Mouse (Mus musculus) inflammation-experienced regulatory T-cells, adult 6 months (primary cell): ENCODE measurements around the gene Upk2. TPM values are rescaled to one million over a fixed set of nuclear protein-coding genes. Genes with fewer than 3 reads are reported as not detected.
A peak's percentile ranks its signal among the peaks of the same experiment; 100 is the strongest.

Source experiments
- ATAC-seq: one replicate; pipeline ENCODE4 v1.8.0; 2017
- polyA plus RNA-seq, 3 experiments: library from polyadenylated mRNA; unstranded; fragments of 100-300 nt; shearing (Covaris generic); gene quantifications; one replicate each; pipeline ENCODE4 v1.2.1; 2017

Upk2 gene
- polyA plus RNA-seq, 3 experiments from 2014 or later: not detected

- peak; percentile 94 for ATAC-seq
Observed at GRCm38 (mm10) chr9:44406906-44407751, 47.6 kb downstream of the Upk2 start, which contains the start of the genes Rps25 and Trappc4. Rps25 (plus strand) TSS chr9:44407139. Trappc4 (minus strand) TSS chr9:44407600.

- ATAC-seq: no peak
Observed at GRCm38 (mm10) chr9:44405011-44405410, 49.8 kb downstream of the Upk2 start.

Other genes with a start within 250 kb of the Upk2 start
- 10 to 100 TPM; 17.9 to 31.2 (median 19.8) TPM for gene Cbl, start 220.9 kb downstream of the Upk2 start, polyA plus RNA-seq
- gene Ccdc153, start 214.3 kb downstream of the Upk2 start, polyA plus RNA-seq: not detected
- gene Pdzd3, start 203.5 kb downstream of the Upk2 start, polyA plus RNA-seq: under 1 TPM in 1 of 3 experiments, not detected in 2; 0.15 TPM
- 10 to 100 TPM in 1 of 3 experiments, 1 to 10 TPM in 2; 3.3 to 10.7 (median 4.1) TPM for gene Nlrx1, start 186.4 kb downstream of the Upk2 start, polyA plus RNA-seq
- gene Abcg4, start 166.4 kb downstream of the Upk2 start, polyA plus RNA-seq: not detected
- gene Hinfp, start 149.3 kb downstream of the Upk2 start, polyA plus RNA-seq: 10 to 100 TPM; 16.2 to 24.6 (median 18.9) TPM
- 1 to 10 TPM; 1.7 to 3.1 (median 2.8) TPM for gene C2cd2l, start 134.7 kb downstream of the Upk2 start, polyA plus RNA-seq
- 10 to 100 TPM; 11.1 to 17.6 (median 13.1) TPM for gene Dpagt1, start 129.0 kb downstream of the Upk2 start, polyA plus RNA-seq
- gene H2afx, start 120.3 kb downstream of the Upk2 start, polyA plus RNA-seq: 10 to 100 TPM; 14.3 to 61.7 (median 16.1) TPM
- 10 to 100 TPM; 24.7 to 35.8 (median 25.4) TPM for gene Hmbs, start 110.7 kb downstream of the Upk2 start, polyA plus RNA-seq
- 10 to 100 TPM; 28.7 to 54.8 (median 49.8) TPM for gene Vps11, start 93.3 kb downstream of the Upk2 start, polyA plus RNA-seq
- 10 to 100 TPM; 14.0 to 21.4 (median 18.2) TPM for gene Hyou1, start 75.5 kb downstream of the Upk2 start, polyA plus RNA-seq
- gene Slc37a4, start 58.1 kb downstream of the Upk2 start, polyA plus RNA-seq: 10 to 100 TPM; 13.6 to 24.2 (median 18.2) TPM
- 1,000 to 10,000 TPM; 2,506 to 3,849 (median 3,609) TPM for gene Rps25, start 47.8 kb downstream of the Upk2 start, polyA plus RNA-seq
- 100 to 1,000 TPM; 128 to 165 (median 154) TPM for gene Trappc4, start 47.4 kb downstream of the Upk2 start, polyA plus RNA-seq
- 10 to 100 TPM; 13.6 to 35.6 (median 25.7) TPM for gene Ccdc84, start 36.4 kb downstream of the Upk2 start, polyA plus RNA-seq
- under 1 TPM in 2 of 3 experiments, not detected in 1; 0.17 to 0.72 TPM for gene Foxr1, start 13.8 kb downstream of the Upk2 start, polyA plus RNA-seq
- gene Bcl9l, start 27.8 kb upstream of the Upk2 start, polyA plus RNA-seq: 10 to 100 TPM; 11.1 to 12.4 (median 12.2) TPM
- 100 to 1,000 TPM in 2 of 3 experiments, 10 to 100 TPM in 1; 62.4 to 131 (median 115) TPM for gene Cxcr5, start 106.9 kb upstream of the Upk2 start, polyA plus RNA-seq
- gene Ddx6, start 149.9 kb upstream of the Upk2 start, polyA plus RNA-seq: 100 to 1,000 TPM in 1 of 3 experiments, 10 to 100 TPM in 2; 57.3 to 129 (median 66.8) TPM
- not detected for gene Treh, start 218.3 kb upstream of the Upk2 start, polyA plus RNA-seq